Mouse (Mus musculus): ENCODE data around the gene Fen1. TPM values are rescaled to one million over a fixed set of nuclear protein-coding genes. Genes with fewer than 3 reads are reported as not detected.
"Not testable (repeated sequence)": the region's sequence is repeated elsewhere in the genome, so short reads cannot be mapped to it uniquely, and the experiment has no call there.

Fen1 gene
- polyA plus RNA-seq, 1 experiment from 2014 or later = 142 TPM

DNA sequence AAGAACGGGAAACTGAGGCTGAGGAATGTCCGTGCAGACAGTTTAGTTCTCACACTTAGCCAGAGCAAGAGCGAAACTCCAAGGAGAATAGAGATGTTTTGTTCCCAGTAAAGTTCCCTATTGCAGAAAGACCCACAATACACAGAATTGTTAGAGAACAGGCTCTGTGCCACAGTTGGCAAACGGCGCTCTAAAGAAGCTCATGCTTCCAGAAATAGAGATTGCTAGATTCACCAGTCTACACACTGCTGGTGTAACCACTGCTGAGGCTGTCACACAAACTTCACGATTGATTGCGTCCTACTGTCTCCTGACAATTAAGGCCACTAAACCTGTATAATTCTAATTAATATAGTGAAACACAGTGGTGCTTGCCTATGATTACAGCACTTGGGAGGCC lies 22.7 kb downstream of the Fen1 start:
- Histone ChIP-seq H3K36me3 (replicated peaks) (peaks cover 16% of the 10 kb centered on the region), H3K4me1 (replicated peaks) (peaks cover 45% of the 10 kb centered on the region), H3K9me3 (replicated peaks) (no peaks in the 10 kb centered on the region), H3K4me3 (replicated peaks) (no peak overlapping the region), H3K4me2 (no peak overlapping the region), H3K27ac (replicated peaks) (no peak overlapping the region), H3K9ac (no peak overlapping the region), H3K27me3 (no peaks in the 10 kb centered on the region)
- 83% methylated on average over 7 of the region's 7 CpGs for WGBS (ENCODE audit: insufficient replicate concordance)
- ATAC-seq (ENCODE audit: insufficient read depth) = no peak

DNA sequence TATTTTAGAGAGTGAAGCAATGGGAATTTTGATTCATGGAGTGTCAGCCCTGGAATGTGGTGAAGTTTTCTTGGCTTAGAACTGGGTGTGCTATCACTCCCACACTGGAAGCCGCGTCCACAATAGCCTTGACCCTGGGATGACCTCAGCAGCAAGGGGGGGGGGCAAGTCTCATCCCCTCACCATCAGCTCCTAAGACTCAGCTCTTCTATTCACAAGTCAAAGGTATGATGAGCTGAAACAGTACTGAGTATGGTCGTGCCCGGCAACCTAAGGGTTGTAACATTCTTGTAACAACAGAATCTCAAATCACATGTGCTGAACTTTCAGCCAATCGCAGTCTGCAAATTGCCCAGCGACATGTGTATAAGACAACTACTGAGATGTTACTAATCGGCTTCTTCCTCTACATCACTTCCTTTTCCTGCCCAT lies 27.0 kb downstream of the Fen1 start:
- H3K36me3 ChIP-seq (replicated peaks) = no peaks in the 10 kb centered on the region
- H3K4me2 ChIP-seq = no peak overlapping the region
- 38% methylated on average over 7 of the region's 7 CpGs for WGBS (ENCODE audit: insufficient replicate concordance)
- peaks cover 47% of the 10 kb centered on the region for H3K4me1 ChIP-seq (replicated peaks)
- no peaks in the 10 kb centered on the region for H3K9me3 ChIP-seq (replicated peaks)
- no peaks in the 10 kb centered on the region for H3K27me3 ChIP-seq
- no peak overlapping the region for H3K4me3 ChIP-seq (replicated peaks)
- no peak overlapping the region for H3K27ac ChIP-seq (replicated peaks)
- ATAC-seq (ENCODE audit: insufficient read depth) = no peak
- H3K9ac ChIP-seq = no peak overlapping the region

DNA sequence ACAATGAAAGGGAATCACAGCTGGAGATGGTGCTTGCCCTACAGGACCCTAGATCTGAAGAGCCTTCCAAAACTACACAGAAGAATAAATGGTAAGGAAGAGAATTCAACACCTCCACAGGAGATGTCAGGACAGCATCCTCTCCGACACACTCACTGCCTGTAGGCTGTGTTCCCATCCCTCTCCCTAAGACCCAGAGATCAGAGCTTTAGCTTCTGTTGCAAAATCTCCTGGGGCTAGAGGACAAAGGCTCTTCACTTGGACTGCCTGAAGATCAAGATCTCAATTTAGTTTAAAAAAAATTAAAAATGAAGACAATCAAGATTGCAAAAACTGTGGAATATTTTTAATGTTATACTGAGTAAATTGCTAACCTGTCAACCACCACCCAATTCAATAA lies 27.5 kb downstream of the Fen1 start:
- ATAC-seq (ENCODE audit: insufficient read depth) = no peak
- 88% methylated on average over 1 of the region's 1 CpGs for WGBS (ENCODE audit: insufficient replicate concordance)
- Histone ChIP-seq H3K4me1 (replicated peaks) (peaks cover 48% of the 10 kb centered on the region), H3K27ac (replicated peaks) (no peak overlapping the region), H3K4me3 (replicated peaks) (no peak overlapping the region), H3K4me2 (no peak overlapping the region), H3K27me3 (no peaks in the 10 kb centered on the region), H3K9ac (no peak overlapping the region), H3K36me3 (replicated peaks) (no peaks in the 10 kb centered on the region), H3K9me3 (replicated peaks) (no peaks in the 10 kb centered on the region)

DNA sequence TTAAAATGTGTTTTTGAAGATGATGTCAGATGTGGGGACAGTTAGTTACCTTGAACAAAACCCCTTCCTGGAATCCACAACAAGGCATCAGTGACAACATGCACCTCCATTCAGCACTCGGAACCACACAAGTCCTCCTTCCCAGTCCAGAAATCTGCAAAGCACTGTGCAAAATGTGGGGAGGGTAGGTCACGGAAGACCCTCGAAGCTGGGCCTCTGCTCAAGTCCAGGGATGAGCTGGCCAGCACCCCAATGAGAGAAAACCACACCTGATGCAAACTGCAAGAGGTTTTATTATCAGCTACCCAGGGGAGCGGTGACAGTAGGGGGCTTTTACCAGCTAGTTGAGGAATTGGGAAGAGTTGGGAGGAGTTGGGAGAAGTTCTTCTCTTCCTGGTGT lies 29.0 kb downstream of the Fen1 start:
- WGBS (ENCODE audit: insufficient replicate concordance) = 68% methylated on average over 4 of the region's 4 CpGs
- Histone ChIP-seq H3K4me1 (replicated peaks) (peaks cover 56% of the 10 kb centered on the region), H3K36me3 (replicated peaks) (no peaks in the 10 kb centered on the region), H3K4me3 (replicated peaks) (no peak overlapping the region), H3K4me2 (no peak overlapping the region), H3K27ac (replicated peaks) (no peak overlapping the region), H3K27me3 (no peaks in the 10 kb centered on the region), H3K9me3 (replicated peaks) (no peaks in the 10 kb centered on the region), H3K9ac (no peak overlapping the region)
- ATAC-seq (ENCODE audit: insufficient read depth) = no peak

DNA sequence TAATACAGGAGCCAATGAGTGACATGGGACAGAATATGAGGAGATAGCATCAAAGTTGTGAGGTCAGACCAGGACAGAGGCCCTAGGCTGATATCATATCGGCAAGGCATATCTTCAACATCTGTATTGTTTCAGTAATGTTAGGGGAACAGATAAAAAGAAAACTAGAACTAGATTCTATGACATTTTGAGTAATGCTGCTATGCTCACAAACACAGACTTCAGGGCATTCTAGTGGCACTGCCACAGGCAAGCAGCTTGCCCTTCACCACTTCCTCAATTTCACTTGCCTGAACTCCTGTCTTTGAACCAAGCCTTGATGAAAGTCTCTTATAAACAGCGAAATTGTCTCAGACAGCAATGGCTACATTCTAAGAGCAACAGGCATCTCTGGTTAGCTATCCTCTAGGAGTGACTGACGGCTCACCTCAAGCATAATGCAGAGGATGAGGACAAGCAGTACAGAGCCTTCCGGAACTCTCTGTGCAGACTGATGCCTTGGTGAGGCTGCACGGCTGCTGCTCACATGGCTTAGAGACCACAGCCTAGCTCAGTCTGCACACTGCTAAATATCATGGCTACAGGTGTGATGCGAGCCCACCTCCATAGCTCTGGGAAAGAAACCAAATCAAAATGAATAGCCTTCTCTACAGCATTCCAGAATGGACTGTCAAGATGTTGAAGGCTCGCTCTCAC lies 30.0 kb downstream of the Fen1 start:
- Histone ChIP-seq H3K4me3 (replicated peaks) (no peak overlapping the region), H3K36me3 (replicated peaks) (no peaks in the 10 kb centered on the region), H3K4me2 (peak overlapping the region; percentile 66), H3K9me3 (replicated peaks) (no peaks in the 10 kb centered on the region), H3K9ac (peak overlapping the region; percentile 36; the same call in 1 of the 2 replicates), H3K27ac (replicated peaks) (peak overlapping the region; percentile 91), H3K4me1 (replicated peaks) (peaks cover 65% of the 10 kb centered on the region), H3K27me3 (no peaks in the 10 kb centered on the region)
- peak; percentile 24 for ATAC-seq (ENCODE audit: insufficient read depth)
- 49% methylated on average over 7 of the region's 7 CpGs for WGBS (ENCODE audit: insufficient replicate concordance)

DNA sequence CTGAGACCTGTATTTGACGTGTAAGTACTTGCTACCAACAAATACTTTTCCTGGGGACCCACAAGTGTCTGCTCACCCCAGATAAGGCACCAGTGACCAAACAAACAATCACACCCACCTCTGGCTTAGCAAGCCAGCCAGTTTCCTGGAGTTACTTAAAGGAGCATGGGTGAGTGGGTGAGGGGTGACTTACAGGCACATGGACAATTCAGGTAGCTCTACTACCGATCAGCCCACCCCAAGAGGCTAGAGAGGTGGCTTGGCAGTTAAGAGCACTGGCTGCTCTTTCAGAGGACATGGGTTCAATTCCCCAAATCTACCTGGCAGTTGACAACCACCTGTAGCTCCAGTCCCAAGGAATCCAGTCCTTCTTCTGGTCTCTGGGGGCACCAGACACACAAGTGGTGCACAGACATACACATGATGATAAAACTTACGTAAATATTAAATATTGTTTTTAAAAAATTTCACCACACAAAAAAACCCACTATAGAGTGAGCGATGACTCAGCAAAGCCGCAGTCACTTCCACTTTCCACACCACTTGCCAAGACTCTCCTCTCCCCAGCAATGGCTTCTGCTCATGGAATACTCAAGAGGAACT lies 30.8 kb downstream of the Fen1 start:
- peak overlapping the region; percentile 9 for H3K4me3 ChIP-seq (replicated peaks)
- ATAC-seq (ENCODE audit: insufficient read depth) = peak; percentile 92
- peak overlapping the region; percentile 91 for H3K27ac ChIP-seq (replicated peaks)
- H3K9me3 ChIP-seq (replicated peaks) = no peaks in the 10 kb centered on the region
- H3K27me3 ChIP-seq = no peaks in the 10 kb centered on the region
- WGBS (ENCODE audit: insufficient replicate concordance) = 22% methylated on average over 5 of the region's 5 CpGs
- peak overlapping the region; percentile 66 for H3K4me2 ChIP-seq
- H3K4me1 ChIP-seq (replicated peaks) = peaks cover 65% of the 10 kb centered on the region
- H3K36me3 ChIP-seq (replicated peaks) = no peaks in the 10 kb centered on the region
- peak overlapping the region; percentile 36; the same call in 1 of the 2 replicates for H3K9ac ChIP-seq

DNA sequence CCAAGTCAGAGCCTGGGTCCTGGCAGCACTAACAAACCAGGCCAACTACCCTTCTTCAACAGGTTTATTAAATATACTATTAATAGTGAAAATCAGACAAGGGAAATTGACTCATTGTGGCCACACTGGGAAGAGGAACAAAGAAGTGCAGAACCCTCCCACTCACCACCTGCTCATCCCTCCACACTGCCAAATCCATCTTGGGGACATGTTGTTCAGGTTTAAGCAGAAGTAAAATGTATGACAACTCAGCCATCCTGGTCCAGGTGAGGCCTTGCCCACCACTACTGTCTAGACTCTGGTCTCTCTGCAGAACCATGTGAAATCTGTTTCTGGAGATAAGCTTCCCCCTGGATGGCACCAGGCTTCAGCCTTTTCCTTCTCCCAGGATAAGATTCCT lies 32.1 kb downstream of the Fen1 start:
- H3K4me1 ChIP-seq (replicated peaks) = peaks cover 58% of the 10 kb centered on the region
- H3K27me3 ChIP-seq = no peaks in the 10 kb centered on the region
- no peak for ATAC-seq (ENCODE audit: insufficient read depth)
- no peaks in the 10 kb centered on the region for H3K36me3 ChIP-seq (replicated peaks)
- no peak overlapping the region for H3K9ac ChIP-seq
- H3K4me3 ChIP-seq (replicated peaks) = no peak overlapping the region
- H3K9me3 ChIP-seq (replicated peaks) = no peaks in the 10 kb centered on the region
- peak overlapping the region; percentile 91 for H3K27ac ChIP-seq (replicated peaks)
- H3K4me2 ChIP-seq = 0 out of 2 replicates have a peak overlapping the region, but pooled peaks have one; percentile 14

DNA sequence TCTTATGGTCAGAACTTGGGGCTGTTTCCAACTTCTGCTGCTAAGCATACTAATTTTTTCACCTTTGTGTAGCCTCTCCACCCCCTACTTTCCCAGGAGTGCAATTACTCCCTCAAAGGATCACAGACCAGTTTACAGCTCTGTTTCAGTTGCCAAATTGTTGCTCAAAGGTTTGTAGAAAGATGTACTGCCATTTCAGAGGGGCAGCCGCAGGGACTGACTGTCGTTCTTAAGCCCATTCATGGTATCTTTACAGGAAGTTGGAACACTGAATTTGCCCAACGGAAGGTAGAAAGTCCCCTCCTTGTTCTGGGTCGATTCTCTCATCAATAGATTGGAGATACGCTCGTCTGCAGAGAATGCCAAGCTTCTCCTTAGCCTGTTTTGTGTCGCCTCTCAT lies 32.6 kb downstream of the Fen1 start:
- peak overlapping the region; percentile 91 for H3K27ac ChIP-seq (replicated peaks)
- H3K4me3 ChIP-seq (replicated peaks) = no peak overlapping the region
- peaks cover 58% of the 10 kb centered on the region for H3K4me1 ChIP-seq (replicated peaks)
- no peak overlapping the region for H3K4me2 ChIP-seq
- no peak for ATAC-seq (ENCODE audit: insufficient read depth)
- H3K9ac ChIP-seq = no peak overlapping the region
- no peaks in the 10 kb centered on the region for H3K36me3 ChIP-seq (replicated peaks)
- H3K27me3 ChIP-seq = no peaks in the 10 kb centered on the region
- no peaks in the 10 kb centered on the region for H3K9me3 ChIP-seq (replicated peaks)
- WGBS (ENCODE audit: insufficient replicate concordance) = 64% methylated on average over 7 of the region's 7 CpGs

DNA sequence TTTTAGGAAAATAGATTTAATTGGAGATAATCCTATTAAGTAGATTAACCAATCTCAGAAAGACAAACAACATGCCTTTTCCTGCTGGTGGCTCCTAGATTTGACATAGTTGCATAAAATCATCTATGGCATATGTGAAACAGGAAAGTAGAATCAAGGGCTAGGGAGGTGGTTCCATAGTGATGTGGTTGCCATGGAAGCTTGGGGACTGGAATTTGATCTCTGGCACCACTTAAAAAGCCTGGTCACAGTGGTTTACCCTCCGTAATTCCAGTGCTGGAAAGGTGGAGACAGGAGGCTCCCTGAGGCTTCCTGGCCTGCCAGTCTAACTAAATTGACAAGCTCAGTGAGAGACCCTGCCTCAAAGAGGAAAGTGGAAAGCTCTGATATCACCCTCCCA lies 33.5 kb downstream of the Fen1 start:
- 63% methylated on average over 1 of the region's 1 CpGs for WGBS (ENCODE audit: insufficient replicate concordance)
- ATAC-seq (ENCODE audit: insufficient read depth) = no peak

DNA sequence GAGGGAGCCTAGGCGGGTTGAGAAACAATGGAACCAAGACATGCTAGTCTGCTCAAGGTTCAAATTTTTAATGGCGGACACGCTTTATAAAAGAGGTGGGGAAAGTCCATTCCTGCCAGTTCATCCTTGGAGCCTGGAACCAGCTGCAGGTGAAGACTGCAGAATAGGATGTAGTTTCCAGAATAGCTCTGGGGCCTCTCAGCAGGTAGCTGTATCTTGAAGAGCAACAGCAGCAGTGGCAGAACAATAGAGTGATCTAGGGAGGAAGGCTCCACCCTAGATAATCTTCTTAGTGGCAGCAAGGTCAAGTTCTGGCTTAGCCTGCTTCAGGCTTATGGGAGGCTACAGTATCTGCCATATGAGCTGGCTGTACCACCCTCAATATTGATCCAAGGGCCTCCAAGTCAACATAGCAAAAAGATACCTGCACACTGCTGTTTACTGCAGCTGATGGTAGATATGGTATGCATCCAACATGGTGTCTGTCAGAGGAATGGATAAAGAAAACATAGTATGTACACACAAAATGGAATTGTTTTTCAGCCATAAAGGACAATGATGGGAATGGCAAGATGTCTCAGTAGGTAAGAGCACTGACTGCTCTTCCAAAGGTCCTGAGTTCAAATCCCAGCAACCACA lies 34.2 kb downstream of the Fen1 start:
- not testable (repeated sequence) for ATAC-seq (ENCODE audit: insufficient read depth); H3K4me2 ChIP-seq; H3K27ac ChIP-seq (replicated peaks); H3K9ac ChIP-seq; H3K4me3 ChIP-seq (replicated peaks); H3K27me3 ChIP-seq; H3K9me3 ChIP-seq (replicated peaks); H3K36me3 ChIP-seq (replicated peaks)
- peaks cover 50% of the 10 kb centered on the region for H3K4me1 ChIP-seq (replicated peaks)
- 87% methylated on average over 3 of the region's 3 CpGs for WGBS (ENCODE audit: insufficient replicate concordance)

More for the DNA sequence above, 33.5 kb downstream of the Fen1 start:
- H3K4me1 ChIP-seq (replicated peaks) = peaks cover 53% of the 10 kb centered on the region
- H3K27ac ChIP-seq (replicated peaks) = peak overlapping the region; percentile 91
- no peaks in the 10 kb centered on the region for H3K9me3 ChIP-seq (replicated peaks)
- no peaks in the 10 kb centered on the region for H3K36me3 ChIP-seq (replicated peaks)
- no peak overlapping the region for H3K4me2 ChIP-seq
- no peak overlapping the region for H3K9ac ChIP-seq
- H3K27me3 ChIP-seq = no peaks in the 10 kb centered on the region
- H3K4me3 ChIP-seq (replicated peaks) = no peak overlapping the region

DNA sequence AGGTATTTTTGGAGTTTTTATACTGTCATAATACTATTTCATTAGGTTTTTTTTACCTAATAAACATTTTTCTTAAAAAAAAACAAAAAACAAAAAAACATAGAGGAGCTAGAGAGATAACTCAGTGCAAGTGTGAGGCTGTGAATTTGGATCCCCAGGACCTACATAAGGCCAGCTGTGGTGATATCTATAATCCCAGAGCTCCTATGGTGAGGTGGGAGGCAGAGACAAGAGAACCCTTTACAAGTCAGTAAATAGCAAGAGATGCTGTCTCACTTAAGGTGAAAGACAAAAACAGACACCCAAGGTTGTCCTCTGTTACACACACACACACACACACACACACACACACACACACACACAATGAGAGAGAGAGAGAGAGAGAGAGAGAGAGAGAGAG lies 34.8 kb downstream of the Fen1 start:
- H3K36me3 ChIP-seq (replicated peaks) = no peaks in the 10 kb centered on the region
- H3K4me1 ChIP-seq (replicated peaks) = peaks cover 45% of the 10 kb centered on the region
- H3K9ac ChIP-seq = no peak overlapping the region
- no peak overlapping the region for H3K4me3 ChIP-seq (replicated peaks)
- H3K27ac ChIP-seq (replicated peaks) = no peak overlapping the region
- H3K4me2 ChIP-seq = no peak overlapping the region
- no peak for ATAC-seq (ENCODE audit: insufficient read depth)
- H3K9me3 ChIP-seq (replicated peaks) = no peaks in the 10 kb centered on the region
- H3K27me3 ChIP-seq = no peaks in the 10 kb centered on the region

Data from liver, embryonic 15.5 days (tissue).